Mouse (Mus musculus) cerebellum, postnatal 14 days (tissue): ENCODE data around the gene Ppp1r27.
"Not testable (repeated sequence)": the region's sequence is repeated elsewhere in the genome, so short reads cannot be mapped to it uniquely, and the experiment has no call there.

Source experiments
- DNase-seq, 2 experiments: peaks; one replicate each; pipeline ENCODE4 v3.0.0; 2021; ENCODE audit warnings: mixed read lengths in 2 of 2

Gene Ppp1r27

GRCm38 (mm10) chr11:120541907-120542306, 9.0 kb downstream of the Ppp1r27 start:
- peak in 1 of 2 experiments; percentile 61 for DNase-seq

DNA sequence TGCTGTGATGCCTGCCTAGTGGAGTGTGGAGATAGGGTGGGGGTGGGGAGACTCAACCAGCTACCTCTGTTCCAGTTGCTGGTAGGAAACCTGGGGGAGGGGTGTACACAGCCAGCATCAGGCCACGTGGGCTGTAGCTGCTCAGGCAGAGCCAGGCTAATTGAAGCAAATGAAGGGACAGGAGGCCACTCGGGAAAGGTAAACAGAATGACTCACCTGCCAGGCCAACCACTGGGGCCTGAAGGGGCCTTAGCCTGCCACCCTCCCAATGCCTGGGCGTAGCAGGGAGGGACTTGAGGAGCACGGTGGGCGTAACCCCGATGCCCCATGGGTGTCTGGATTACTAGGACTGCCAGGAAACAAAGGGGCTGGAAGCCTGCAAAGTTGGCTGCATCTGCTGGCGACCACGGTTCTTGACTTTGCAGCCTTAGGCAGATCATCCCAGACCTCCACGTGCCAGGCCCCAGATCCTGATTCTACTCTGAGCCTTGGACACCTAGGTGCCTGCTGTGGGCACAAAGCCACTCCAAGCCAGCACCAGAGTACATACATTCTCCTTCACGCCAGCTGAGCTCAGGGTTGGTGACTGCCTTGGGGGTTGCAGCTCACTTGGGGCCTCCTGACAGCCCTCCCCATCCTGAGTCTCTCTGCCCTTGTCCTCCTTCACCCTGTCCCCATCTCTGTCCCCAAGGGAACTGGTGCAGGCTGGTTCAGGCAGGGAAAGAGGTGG, 11.5 kb downstream of the Ppp1r27 start:
- peak; percentile 42 to 55 for DNase-seq

- no peak for DNase-seq
These were observed 12.0 kb downstream of the Ppp1r27 start for GRCm38 (mm10) chr11:120538955-120539284.

- DNase-seq: peak; percentile 88 to 92
These were observed 12.4 kb downstream of the Ppp1r27 start for GRCm38 (mm10) chr11:120538485-120538884.

DNA sequence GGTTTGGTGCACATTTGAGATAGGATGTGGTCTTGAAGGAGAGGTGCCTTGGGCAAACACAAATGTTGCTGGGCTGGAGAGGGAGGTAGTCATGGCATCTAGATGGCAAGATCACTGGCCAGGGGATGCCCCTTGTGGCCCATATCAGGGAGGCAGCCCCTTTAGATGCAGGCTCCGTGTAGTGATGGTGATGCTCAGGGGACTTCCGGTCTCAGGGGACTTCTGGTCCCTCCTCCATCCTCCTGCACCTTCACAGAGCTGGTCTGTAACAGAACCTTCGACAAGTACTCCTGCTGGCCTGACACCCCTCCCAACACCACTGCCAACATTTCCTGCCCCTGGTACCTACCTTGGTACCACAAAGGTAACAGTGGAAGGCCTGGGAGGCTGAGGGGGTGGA, 15.1 kb downstream of the Ppp1r27 start:
- no peak for DNase-seq

GRCm38 (mm10) chr11:120535145-120535544, 15.8 kb downstream of the Ppp1r27 start:
- no peak for DNase-seq

DNA sequence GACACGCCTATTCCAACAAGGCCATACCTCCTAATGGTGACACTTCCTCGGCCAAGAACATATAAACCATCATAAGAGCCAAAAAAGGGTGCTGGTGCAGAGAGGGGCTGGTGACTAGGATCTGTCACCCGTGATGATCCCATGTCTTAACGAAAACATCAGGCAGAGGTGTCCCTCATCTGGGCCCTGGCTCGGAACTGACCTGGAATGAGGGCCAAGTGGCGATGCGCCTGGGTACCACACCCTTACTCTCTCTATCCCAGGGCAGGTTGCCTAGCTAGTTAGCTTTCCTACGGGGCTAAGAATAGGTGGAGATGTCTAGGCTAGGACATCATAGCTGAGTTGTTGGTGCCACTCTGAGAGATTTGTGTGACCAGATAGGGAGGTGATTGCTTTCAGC, 16.8 kb downstream of the Ppp1r27 start:
- DNase-seq: no peak

- no peak for DNase-seq
These were observed 19.3 kb downstream of the Ppp1r27 start for GRCm38 (mm10) chr11:120531646-120532045.

DNA sequence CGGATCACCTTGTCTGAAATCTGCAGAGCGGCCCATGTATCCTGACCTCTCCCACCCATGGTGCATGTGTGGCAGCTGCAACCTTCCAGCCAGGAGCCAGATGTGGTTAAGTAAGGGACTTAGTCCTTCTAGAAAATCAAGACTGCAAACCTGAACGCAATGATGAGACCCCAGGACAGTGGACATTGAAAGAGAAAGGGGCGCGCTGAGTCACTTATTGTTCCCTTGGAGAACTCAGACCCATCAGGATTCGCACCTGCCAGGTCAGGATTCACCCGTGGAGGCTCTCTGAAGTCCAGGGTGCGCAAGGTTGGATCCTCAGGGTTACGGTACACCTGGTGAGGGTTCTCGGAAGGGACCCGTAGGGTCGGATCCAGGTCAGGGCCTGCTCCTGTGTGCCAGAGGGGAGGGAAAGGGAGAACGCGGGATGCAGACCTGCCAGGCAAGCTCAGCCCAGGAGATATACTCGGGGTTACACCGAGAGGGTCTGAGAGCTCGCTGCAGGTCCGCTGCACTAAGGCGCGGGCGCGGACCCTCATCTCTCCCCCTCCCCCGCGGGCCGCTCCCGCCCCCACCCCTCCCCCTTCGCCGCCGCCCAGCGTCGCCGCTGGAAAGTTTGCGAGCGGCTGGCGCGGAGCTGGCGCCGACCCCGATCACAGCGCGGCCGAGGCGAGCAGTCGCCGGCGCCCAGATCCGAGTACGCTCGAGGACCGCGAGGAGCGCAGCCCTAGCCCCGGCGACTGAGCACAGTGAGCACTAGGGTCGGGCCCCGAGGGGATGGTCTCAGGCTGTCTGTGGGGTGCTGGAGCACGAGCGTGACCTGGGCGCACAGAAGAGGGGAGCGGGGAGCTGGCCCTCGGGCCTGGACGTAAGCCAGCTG, 20.6 kb downstream of the Ppp1r27 start, which contains the start of gene Gcgr:
Gene Gcgr, plus strand, starts transcription at position 615 of the 880 bp plus-strand sequence.
- peak; percentile 30 to 54 for DNase-seq

- DNase-seq: no peak
These were observed 22.0 kb downstream of the Ppp1r27 start for GRCm38 (mm10) chr11:120528903-120529302.

- no peak for DNase-seq
These were observed 23.1 kb downstream of the Ppp1r27 start for GRCm38 (mm10) chr11:120527690-120528354.

- DNase-seq: no peak
These were observed 25.0 kb downstream of the Ppp1r27 start for GRCm38 (mm10) chr11:120525959-120526358.

GRCm38 (mm10) chr11:120522581-120522980, 28.4 kb downstream of the Ppp1r27 start:
- DNase-seq: no peak

DNA sequence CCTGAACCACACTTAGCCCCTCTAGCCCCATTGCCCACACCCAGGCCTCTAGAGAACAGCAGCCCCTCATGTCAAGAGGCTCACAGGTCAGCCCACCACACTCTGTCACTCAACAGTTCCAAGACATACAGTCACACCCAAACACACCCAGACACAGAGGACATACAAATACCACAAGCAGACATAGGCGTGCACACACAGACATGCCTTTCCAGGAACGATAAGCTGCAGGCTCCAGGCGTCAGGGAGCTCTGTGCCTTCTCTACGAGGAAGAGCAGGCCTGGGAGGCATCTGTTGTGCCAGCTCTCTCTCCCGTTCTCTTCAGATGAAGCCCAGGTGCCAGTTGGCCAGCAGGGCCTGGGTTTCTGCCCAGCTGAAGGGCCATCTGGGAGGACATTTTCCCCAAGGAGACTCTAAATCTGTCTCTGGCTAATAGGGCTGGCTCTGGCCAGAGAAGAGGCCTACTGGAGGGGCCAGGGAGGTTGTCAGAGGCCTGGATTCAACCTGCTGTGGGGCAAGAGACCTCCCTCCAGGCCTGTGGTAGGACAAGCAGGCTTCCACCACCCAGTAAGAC, 29.9 kb downstream of the Ppp1r27 start:
- peak; percentile 89 to 92 for DNase-seq

GRCm38 (mm10) chr11:120520498-120520897, 30.4 kb downstream of the Ppp1r27 start:
- no peak for DNase-seq

DNA sequence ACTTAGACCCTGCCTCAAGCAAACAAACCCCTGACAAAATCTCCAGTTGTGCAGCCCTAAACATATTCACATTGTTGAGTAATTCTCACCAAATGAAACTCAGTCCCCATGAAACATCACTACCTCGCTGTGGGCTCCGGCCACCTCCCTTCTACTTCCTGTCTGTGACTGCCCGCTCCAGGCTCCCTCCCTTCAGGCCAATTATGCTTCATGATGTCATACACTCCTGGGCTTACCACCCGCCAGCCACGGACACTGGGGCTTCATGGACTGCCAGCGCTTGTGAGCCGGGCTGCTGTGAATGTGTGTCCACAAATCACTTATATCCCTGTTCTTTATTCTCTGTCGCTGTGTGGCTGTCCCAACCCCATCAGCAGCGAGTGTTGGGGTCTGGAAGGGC, 31.2 kb downstream of the Ppp1r27 start:
- DNase-seq: no peak

DNA sequence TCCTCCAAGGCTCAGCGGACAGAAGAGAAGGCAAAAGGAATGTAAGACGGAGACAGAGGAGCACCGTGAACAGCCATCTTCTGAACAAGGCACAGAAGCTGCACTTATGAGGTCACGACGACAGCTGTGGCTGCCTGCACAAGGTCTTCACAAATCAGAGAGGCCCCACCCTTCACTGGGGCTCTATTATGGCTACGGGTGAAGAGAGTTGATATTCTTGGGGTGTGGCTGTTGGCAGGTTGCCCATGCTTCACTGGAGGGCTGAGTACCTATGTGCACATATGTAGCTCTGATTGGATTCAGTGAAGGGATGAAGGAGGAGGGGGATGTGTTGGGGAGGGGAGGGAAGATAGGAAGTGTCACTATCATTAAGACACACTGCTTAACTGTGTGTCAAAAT, 32.4 kb downstream of the Ppp1r27 start:
- no peak for DNase-seq

DNA sequence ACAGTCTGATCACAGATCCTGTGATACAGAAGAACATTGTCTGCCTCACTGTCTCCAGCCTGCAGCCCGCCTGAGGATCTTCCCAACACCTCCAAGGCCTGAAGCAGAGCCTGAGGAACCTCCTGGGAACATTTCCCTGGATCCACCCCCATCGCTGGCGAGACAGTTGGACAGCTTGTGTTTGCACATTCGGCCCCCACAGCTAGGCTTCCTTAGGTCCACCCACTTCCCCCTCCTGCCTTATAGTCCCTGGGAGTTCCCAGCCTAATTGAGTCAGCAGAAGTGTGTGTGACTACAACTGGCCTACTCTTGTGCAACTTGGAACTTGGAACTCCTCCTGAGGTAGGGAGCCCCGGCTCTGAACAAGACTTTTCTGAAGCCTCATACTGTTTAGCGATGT, 32.9 kb downstream of the Ppp1r27 start:
- DNase-seq: no peak

DNA sequence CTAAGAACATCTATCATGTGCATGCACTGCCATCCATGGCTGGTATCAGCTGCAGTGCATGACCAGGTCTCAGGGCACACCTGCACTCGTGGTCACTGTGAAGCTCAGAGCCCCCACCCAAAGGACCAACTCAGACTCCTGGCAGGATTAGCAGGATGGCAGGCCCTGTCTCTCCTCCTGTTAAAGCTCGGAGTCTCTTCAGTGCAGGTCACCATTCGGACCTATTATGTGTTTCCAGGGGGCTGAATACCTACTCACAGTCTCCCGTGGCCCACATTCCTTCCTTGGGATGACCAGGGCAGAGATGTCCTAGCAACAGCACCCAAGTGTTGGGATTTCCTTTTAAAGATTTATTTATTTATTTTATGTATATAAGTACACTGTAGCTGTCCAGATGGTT, 33.8 kb downstream of the Ppp1r27 start:
- DNase-seq: no peak

- peak; percentile 96 to 97 for DNase-seq
These were observed 35.3 kb downstream of the Ppp1r27 start for GRCm38 (mm10) chr11:120515611-120516010.

GRCm38 (mm10) chr11:120514262-120514661, 36.7 kb downstream of the Ppp1r27 start:
- not testable (repeated sequence) for DNase-seq

- peak; percentile 77 to 85 for DNase-seq
These were observed 38.0 kb downstream of the Ppp1r27 start for GRCm38 (mm10) chr11:120512790-120513453.
